Mouse (Mus musculus): ENCODE measurements at regions not wholly inside any gene's neighbourhood (a gene's known extent, or its start where the extent isn't known, plus 50 kb on each side); places are given as distances from the start of the nearest gene placed in this dataset.
"Not testable (repeated sequence)": the region's sequence is repeated elsewhere in the genome, so short reads cannot be mapped to it uniquely, and the experiment has no call there.

DNA sequence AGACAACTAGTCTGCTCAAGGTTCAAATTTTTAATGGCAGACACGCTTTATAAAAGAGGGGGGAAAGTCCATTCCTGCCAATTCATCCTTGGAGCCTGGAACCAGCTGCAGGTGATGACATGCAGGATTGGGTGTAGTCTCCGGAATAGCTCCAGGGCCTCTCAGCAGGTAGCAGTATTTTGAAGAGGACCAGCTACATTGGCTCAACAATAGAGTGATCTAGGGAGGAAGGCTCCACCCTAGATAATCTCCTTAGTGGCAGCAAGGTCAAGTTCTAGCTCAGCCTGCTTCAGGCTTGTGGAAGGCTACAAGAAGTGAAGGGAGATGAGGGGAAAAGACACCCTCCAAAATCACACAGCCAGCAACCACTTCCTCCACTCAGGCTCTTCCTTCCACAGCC, 1405.1 kb downstream of the 4930444P10Rik start:
- DNase-seq (ENCODE audit: low spot score in 2 of 2) = not testable (repeated sequence)

DNA sequence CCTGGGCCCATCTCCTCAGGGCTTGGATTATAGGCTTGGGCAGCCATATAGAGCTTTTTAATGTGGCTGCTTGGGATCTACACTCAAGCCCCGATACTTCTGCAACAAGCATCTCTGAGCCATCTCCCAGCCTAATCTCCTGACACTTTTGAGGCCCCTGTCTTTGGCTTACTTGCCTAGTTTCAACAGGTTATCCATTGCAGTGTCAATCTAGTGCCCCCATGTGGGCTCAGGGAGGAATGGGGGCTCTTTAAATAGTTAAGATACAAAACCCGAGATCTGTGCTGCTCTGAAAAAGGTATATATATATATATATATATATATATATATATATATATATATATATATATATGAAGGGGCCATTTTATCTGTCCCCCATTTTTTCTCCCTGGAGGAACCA, 1407.0 kb downstream of the 4930444P10Rik start:
- no peak for DNase-seq (ENCODE audit: low spot score in 2 of 2)

DNA sequence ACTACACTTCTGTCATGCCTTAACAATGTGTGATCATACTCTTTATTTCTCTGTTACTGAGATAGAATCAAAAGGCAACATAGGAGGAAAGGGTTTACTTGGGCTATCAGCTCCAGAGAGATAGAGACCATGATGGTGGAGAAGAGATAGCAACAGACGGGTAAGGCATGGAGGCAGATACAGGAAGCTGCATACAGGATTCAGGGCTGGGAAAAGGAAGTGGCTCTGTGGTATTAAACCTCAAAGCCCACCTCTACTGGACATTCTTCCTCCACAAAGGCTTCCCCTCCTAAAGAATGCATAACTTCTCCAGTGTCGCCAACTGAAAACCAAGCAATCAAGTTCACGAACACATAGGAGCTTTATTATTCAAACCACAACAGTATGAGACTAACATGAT, 1412.7 kb downstream of the 4930444P10Rik start:
- no peak for DNase-seq (ENCODE audit: low spot score in 2 of 2)

DNA sequence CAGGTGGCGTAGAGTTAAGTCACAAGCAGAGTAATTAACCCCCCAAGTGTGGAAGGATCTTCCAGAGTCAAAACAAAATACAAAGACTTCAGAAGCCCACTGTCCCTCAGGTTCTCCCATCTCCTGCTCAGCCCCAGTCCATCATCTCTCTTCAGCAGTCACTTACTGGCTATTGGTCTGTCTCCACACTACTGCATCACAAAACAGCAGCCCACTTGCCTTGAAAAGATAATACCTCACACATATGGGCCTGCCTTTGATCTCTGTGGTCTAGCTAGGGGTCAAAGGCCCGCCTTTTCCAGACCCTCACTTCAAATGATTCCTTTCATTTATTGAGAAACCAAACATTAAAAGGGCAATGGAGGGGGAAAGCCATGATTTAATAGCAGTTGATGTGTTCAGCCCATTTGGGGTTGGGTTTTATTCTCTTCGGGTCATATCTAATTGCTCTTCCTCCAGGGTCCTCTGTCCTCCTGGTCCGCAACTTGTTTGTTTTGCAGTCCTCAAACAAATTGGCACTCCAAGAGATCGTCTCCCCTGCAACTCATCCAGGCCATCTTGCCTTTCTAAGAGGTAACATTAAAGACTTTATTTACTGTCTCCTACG, 1420.6 kb downstream of the 4930444P10Rik start:
- DNase-seq (ENCODE audit: low spot score in 2 of 2) = no peak

DNA sequence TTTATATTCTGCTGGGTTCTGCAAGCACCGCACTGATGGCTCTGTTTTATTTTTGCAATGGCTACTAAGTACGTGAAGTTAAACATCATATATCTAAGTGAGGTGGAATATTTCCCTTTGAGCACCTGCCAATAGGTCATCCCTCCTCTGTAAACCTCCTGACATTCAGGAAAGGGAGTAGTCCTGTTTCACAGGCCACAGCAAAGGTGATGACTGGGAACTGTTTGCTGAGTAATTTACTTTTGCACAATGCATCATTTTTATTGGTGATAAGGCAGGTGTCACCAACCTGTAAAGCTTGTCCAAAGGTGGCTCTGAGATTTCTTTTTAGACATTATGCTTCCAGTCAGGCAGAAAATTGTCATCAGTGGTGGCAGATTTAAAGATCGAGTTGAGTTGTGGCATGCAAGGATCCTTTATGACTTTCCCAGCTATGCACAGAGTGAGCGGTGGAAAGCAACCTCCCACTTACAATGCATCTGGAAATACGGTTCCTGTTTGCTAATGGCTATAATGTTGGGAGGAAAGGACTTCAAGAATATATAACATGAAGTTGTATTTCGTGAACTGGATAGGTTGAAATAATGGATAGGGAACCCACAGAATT, 1430.3 kb downstream of the 4930444P10Rik start:
- DNase-seq (ENCODE audit: low spot score in 2 of 2) = no peak

DNA sequence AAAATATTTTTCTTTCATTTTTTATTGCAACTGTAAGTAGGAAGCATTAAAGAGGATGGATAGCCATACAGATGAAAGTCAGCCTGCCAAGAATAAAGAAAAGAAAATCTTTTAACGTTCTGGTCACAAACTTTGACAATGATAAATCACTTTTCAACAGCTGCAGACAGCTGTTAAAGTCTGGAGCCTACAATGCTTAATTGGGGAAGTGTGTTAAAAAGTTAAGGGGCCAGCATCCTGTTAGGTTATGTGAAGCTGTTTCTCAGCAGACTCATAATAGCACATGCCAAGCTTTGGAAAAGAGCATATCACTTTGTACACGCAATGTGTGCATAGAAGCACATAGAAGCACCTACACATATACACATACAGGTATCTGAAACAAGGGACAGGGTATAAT, 1431.3 kb downstream of the 4930444P10Rik start:
- no peak for DNase-seq (ENCODE audit: low spot score in 2 of 2)

DNA sequence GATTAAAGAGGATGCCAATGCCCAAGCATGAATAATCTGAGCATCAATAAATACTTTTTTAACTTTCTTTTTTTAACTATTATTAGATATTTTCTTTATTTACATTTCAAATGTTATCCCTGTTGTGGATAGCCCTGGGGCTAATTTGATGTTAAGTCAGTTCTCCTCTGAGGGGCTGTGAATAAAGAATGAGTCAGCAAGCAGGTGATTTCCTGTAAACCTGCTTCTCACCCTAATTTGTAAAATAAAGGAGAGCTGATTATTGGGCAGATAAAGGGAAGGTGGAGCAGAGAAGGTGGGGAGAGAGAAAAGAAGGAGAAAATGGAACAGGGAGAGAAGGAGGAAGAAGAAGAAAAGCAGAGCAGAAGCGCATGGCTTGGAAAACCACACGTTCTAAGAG, 1442.8 kb downstream of the 4930444P10Rik start:
- no peak for DNase-seq (ENCODE audit: low spot score in 2 of 2)

DNA sequence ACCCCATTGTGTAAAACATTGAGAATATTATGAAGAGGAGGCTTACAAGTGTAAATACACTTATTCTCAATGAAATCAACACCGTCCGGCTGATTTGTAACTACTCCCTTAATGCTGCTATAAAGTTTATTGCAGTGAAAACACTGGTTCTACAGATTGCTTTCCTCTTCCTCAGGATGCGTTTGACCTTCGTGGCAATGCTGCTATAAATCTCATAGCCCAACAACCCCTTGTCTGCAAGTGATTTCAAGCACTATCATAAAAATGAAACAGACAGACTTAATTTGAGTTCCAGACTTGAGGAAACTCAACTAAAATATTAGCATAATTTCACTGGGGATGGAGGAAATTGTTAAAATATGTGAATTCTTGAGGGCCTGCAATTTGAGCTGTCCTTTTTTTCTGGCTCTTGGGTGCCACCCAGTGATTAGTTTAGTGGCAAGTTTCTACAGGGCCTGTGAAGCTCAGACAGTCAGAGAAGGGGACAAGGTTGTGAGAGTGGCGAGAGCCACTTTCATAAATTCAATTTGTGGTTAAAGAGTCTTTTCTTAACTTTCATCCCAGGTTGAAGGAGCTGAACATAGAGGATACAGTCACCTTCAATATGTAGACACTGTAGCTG, 1457.4 kb downstream of the 4930444P10Rik start:
- DNase-seq (ENCODE audit: low spot score in 2 of 2) = no peak

DNA sequence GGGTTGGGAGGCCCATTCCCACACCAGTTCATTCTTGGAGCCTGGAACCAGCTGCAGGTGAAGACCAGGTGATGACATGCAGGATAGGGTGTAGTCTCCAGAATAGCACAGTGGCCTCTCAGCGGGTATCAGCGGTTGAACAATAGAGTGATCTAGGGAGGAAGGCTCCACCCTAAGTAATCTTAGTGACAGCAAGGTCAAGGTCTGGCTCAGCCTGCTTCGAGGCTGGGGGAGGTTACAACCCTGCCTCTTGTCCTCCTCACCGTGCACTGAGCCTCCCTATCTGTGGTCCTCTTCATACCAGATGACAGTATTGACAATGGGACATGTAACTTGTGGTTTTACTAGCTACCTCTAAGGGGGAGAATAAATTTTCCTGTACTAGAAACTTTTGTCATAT, 1461.1 kb downstream of the 4930444P10Rik start:
- no peak for DNase-seq (ENCODE audit: low spot score in 2 of 2)

DNA sequence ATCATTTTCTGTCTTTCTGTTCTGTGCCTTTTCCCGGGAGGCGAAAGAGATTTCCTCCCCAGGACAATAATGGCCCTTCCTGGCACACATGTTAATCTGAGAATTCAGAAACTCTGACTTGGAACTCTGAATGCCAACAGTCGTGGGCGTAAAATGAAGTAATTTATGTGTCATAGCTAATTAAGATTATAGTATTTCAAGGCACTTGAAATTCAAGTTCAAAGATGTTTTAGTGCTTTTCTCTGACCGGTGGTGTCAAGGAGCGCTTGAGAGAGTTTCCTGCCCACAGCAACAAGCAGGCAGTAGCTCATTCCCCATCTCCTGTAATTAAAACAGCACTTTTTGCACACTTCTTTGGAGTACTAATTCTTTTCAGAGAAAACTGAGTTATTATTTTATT, 1465.9 kb downstream of the 4930444P10Rik start:
- DNase-seq (ENCODE audit: low spot score in 2 of 2) = no peak

DNA sequence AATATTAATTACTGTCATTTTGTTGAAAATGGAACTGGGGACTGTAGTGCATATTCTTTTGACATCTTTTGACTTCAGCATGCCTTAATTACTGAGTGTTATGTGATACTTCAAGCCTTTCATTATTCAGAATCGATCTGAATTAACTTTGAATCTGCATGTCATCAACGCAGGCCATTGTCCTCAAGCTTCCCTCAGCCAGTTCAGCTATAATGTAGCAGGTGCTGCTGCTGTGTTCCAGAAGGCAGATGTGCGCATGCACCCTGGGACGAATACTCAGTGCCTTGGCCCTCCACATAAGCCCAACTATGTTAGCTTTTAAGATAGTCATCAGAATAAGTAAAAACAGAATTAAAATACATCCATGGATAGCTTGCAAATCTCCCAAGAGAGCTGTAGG, 1466.4 kb downstream of the 4930444P10Rik start:
- no peak for DNase-seq (ENCODE audit: low spot score in 2 of 2)

DNA sequence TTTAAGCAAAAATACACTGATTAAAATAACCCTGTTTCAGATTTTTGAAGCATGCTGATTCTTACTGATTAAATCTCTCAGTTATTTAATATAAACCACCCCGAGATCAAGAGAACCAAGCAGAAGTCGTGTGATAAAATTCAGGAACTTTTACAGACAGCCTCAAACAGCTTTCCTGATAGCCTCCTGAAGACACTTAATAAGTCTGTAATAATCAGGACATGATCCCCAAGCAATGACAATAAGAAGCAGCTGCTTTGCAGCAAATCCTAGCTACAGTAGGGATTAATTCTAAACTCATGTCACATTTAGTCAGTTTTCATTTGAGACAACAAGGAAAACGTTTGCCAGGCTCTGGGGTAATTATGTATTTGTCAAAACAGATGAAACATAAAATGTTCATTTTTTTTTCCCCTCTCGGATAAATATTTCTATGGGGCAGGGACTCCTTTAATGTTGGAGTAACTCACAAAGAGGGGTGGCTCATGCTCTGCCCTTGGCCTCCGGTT, 1472.1 kb downstream of the 4930444P10Rik start:
- no peak for DNase-seq (ENCODE audit: low spot score in 2 of 2)

DNA sequence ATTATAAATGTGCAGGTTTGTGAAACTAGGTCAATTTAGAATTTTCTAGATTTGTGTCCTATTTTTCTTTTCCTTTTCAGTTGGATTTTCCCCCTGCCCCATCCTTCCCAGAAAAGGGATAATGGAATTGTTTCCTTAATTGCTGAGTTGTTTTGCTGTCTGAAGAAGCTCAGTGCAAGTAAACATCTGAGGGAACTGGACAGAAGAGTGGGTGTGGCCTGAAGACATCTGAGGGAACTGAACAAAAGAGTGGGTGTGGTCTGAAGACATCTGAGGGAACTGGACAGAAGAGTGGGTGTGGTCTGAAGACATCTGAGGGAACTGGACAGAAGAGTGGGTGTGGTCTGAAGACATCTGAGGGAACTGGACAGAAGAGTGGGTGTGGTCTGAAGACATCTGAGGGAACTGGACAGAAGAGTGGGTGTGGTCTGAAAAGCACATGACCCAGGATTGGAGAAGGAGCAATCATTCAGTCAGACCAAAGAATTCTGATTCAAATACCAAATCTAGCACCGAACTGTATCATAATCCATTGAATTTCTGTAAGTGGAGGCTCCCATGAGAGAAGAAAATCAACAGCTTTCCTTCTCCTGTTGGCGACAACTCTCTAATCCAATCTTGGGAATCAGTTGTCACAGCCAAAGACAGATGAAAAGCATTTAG, 1479.8 kb downstream of the 4930444P10Rik start:
- DNase-seq (ENCODE audit: low spot score in 2 of 2) = no peak

DNA sequence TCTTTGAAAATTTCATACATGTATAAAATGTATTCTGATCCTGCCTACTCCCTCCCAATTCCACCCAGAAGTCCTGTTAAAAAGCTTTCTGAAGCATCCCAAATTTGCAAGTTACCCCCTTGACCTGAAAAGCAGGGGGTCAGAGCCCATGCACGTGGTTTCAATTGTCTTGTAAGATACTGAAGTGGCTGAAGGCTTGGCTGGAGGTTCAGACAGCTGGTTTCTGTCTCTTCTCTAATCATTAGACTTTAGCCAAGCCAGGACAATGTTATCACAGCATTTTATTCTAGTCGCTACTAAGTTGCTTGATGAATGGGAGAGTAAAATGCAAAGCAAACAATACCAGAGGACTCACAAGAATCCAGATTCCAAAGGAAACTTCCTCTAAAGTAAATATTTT, 1484.1 kb downstream of the 4930444P10Rik start:
- no peak for DNase-seq (ENCODE audit: low spot score in 2 of 2)

DNA sequence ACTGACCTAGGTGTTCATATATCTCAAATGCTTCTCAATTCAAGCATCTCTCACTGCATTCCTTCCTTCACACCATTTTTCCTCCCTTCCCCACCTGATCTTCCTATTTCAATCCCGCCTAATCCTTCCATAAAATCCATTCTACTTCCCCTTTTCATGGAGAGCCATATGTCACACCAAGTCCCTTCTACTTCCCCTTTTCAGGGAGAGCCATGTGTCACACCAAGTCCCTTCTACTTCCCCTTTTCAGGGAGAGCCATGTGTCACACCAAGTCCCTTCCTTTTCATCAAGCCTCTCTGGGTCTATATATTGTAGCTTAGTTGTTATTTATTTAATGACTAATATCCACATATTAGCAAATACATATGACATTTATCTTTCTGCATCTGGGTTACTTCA, 1497.2 kb downstream of the 4930444P10Rik start:
- no peak for DNase-seq (ENCODE audit: low spot score in 2 of 2)

DNA sequence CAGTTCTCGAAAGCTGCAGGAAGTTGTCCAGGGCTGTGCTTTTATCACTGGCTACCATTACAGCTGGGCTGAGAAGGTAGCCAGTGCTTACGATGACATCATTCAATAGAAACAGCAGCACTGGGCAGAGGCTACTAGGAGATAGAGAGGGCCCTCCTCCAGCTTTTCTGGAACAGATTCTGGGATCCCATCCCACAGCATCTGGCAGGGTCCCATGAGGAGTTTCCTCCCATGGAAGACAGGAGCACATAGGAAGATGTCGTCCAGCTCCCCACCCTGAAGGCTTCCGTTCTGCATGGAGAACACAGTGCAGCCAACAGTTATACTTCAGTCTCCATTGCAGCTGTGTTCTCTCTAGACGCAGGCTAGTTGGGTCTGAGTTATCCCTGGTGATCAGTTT, 1503.2 kb downstream of the 4930444P10Rik start:
- no peak for DNase-seq (ENCODE audit: low spot score in 2 of 2)

DNA sequence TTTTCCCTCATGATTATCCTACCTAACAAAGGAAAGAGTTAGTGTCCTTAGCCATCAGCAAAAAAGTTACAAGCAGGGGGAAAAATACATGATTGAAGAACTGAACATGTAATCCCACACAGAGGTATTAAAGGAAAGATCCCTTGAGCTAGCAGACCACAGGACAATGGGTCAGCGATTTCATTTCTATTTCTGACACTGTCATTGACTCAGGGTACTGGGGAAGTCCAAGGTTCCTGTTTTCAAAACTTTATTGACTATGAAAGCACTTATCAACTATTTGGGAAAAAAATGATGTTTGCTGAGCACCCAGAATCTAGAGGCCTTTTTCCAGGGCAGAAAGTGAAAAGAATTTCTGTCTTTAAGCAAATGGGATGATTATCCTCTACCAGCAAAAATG, 1513.7 kb downstream of the 4930444P10Rik start:
- DNase-seq (ENCODE audit: low spot score in 2 of 2) = no peak

DNA sequence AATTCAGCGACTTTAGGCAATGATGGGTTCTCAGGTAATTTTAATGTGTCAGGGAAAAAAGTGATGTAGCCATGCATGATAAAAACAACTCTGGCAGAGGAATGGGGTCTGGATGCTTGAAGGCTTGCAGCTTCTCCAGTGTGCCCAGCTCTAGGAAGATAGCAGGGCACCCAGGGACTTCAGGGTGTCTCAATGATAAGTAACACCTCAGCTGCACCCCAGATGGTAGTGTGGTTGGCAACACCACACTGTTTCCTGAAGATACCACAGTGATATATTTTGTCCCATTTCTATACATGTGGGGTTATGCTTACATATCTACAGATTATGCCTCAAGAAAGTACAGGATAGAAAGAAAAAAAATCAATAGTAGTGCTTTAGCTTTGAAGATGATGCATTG, 1516.9 kb downstream of the 4930444P10Rik start:
- no peak for DNase-seq (ENCODE audit: low spot score in 2 of 2)

DNA sequence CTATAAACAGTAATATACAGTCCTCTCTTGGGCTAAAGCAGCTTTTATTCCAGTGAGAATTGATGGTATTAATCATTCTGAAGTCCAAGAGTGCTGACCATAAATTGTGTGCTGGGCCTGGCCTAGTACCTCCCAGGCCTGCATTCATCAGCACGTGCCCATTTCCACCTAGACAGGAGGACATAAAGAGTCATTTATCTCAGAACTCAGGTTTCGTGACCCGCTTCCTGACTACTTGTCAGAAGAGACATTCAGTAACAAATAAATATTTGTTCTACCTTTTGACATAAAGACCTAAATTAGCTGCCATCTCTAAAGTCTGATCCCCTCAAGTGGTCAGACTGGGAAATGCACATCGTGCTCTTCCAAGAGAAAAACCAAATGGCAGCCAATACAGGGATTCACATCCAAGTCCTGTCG, 1522.6 kb downstream of the 4930444P10Rik start:
- DNase-seq (ENCODE audit: low spot score in 2 of 2) = peak in 1 of 2 experiments; percentile 1

DNA sequence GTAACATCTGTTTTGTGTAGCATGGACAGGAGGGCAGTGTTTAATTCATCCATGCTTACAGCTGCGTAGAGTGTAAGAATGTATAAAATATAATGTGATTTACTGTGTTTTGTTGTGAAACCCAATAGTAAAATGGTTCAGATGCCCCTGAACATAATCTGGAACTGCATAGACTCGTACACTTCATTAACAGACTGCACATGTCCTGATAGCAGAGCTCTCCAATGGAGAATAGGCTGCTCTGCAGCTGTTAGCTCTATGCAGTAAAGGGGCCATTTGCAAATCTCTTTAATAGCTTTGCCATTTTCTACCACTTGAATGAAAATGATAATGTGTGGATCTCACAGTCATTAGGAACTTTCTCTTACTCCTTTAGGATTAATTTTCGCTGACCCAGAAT, 1523.0 kb downstream of the 4930444P10Rik start:
- DNase-seq (ENCODE audit: low spot score in 2 of 2) = no peak

DNA sequence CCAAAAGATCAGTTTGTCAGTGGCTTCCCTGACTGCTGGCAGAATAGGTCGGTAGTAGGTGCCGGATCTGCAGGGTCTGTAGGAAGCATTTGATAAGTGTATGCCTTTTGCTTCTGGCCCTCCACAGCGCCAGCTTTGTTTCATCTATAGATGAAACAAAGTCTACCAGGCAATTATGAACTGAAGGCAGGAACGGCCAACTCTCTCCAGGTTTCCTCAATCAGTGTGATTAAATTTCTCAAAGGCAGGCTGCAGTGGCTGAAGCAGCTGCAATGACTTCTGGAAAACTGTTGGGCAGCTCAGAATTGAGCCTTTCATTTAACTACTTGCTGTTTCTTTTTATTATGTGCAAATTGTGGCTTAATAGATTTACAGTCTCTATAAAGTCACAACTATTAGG, 1526.1 kb downstream of the 4930444P10Rik start:
- no peak for DNase-seq (ENCODE audit: low spot score in 2 of 2)

DNA sequence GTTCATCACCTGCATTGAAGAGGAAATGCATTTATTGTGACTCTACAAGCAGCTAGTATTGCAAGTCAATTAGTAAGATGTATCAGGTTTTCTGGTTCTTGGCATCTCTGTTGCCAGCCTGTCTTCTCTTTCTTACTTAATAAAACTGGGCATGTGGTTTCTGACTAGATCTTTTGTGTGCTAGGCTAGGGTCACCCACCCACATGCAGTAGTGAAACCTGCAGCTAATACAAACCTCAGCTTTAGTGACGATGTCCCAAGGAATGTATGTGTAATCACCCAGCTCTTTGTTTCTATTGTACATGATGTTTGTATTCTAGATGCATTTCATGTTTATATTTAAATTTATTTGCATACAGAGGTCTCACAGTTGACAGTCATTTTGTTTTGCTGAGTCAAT, 1526.7 kb downstream of the 4930444P10Rik start:
- DNase-seq (ENCODE audit: low spot score in 2 of 2) = no peak

Data from urinary bladder, adult 18-20 months (tissue).